Mouse (Mus musculus): ENCODE data around the gene Gas7.

Gas7 gene

DNA sequence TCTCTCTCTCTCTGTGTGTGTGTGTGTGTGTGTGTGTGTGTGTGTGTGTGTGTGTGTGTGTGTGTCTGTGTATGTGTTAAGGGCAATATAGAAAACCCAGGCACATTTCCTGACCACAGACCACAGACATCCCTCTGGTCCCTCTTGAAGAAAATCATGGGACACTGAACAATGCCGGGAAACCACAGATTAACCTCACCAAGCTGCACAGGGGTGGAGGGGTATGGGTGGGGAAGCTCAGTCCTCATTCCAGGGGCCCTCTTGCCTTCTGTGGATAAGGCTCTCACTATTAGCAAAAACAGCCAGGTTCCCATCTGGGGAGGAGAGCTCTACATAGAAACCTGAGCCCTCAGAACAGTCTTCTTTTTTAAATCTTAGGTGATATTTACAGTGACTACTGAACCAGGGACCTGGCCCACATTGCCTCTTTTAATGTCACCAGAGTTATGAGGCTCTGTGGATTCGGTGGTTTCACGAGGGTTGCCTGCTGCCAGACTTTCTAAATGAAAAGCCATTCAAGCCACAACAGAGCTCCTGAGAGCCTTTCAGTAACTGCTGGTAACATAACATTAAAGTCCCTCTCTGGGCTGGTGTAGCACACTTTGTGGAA, 178.5 kb downstream of the Gas7 start:
- DNase-seq: no peak

DNA sequence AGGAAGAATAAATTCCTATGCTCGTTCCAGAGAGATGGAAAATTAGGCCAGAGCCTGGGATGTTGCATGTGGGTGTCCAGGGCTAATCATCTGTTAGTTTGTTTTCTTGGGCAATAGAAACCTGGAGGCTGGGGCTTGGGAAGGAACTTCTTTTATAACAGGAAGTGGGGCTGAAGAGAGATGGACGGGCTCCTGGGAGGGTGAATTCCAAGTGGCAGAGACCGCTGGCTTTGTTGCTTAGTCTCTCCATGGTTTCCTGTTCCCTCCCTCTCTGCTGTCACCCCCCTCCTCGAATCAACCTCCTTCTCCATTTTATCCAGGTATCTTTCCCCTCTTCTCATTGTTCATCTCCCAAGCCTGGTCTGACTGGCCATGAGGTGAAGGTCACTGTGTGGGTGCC, 181.0 kb downstream of the Gas7 start:
- peak; percentile 17 for DNase-seq

DNA sequence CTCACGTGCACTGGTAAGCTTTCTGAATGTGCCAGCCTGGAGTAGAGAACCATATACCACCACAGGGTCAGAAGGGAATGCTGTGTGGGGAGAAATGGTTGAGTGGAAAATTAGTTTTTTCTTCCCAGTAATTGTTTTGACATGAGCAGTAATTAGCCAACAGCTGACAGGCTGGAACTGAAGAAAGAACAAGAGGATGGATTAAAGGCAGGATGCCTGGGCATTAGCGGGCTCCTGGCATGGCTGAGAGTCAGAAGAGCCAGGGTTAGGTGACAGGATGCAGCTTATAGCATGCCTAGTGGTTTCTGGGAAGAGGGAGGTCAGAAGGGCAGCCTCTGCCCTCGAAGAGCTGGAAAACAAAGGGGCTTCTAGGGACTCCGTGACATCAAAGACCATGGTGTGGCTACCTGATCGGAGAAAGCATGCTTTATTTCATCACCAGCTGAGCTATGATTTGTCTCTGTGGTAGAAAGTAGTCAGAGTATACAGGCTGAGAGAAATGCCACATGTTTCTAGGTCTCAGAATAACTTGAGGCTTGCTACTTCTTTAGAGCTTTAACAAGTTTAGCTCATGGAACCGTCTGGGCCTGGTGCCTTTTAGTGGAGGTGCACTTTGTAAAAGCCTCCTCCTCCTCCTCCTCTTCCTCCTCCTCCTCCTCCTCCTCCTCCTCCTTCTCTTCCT, 181.8 kb downstream of the Gas7 start:
- DNase-seq: no peak

DNA sequence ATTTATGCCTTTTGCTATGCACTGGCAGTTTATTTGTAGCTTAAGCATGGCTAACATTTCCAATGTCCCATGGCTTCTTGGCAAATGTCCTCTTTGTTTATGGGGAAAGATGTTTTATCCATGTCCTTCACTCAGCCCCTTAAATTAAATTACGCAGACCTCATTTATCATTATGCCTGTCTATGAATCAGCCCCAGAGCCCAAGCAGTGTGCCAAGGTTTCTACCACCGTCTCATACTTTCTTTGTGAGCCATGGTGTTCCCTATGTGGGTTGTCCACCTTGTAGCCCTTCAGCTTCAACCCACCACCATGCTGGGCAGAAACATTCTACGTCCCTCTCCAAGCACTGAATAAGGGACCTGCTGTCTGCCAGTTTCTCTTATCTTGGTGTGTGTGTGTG, 183.2 kb downstream of the Gas7 start:
- no peak for DNase-seq

DNA sequence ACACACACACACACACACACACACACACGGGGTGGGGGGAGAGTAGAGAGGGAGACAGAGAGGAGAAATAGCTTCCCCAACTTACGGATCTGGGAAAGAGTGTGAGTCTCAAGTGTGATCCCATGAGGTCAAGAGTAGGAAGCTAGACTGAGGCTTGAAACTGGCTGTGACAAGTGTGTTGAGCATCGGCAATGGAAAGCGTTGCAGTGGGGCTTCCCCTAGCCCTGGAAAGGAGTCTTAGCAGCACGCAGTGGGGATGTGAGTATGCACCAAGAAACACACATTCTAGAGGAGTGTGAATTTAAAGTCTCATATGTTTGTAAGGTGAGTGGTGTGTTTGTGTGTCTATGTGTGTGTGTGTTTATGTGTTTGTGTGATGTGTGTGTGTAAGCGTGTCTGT, 185.1 kb downstream of the Gas7 start:
- no peak for DNase-seq

DNA sequence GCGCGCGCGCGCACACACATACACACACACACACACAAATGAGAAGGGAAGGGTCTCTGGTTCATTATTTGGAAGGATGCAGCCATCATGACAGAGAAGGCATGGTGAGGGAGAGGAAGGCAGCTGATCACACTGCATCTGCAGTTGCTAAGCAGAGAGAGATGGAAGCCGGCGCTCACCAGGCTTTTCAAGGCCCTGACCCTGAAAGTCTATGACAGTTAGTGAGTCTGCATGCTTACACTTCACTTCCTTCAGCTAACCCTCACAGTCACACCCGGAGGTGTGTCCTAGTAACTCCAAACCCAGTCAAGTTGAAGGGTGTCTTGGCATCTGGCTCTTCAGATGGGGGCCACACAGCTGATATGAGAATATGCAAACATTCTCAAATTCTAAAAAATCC, 187.2 kb downstream of the Gas7 start:
- no peak for DNase-seq

DNA sequence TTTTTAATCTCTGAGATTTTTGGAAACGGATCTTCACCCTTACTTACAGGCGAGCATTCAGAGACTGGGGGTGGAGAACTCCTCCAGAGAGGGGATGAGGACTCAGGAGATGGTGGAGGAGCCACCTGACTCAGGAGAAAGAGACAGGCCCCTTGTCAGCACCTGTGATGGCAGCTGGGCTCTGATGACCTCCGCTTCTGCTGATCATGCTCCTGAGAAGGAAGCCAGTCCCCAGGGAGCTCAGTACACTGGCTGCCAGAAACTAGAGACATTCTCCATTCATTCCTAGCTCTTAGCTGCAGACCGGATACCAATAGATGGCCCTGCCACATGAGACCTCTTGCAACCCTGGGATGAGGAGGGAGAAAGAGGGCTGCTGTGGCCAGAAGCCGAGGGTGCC, 187.6 kb downstream of the Gas7 start:
- DNase-seq: no peak

DNA sequence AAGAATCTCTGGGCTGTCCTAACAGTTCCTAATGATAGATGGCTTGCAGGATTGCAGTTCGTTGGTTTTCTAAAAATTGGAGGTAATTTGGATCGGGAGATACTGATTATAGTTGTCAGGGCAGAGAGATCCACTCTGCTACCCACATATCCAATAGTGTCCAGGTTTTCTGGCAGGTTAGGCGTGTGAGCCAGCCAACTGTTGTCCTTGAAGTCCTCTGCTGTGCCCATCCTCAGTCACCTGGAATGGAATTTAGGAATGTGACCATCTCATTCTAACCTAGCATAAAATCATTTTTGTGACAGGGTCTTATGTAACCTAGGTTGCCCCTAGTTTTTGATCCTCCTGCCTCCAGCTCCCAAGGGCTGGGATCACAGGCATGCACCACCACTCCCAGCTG, 188.2 kb downstream of the Gas7 start:
- DNase-seq: no peak

DNA sequence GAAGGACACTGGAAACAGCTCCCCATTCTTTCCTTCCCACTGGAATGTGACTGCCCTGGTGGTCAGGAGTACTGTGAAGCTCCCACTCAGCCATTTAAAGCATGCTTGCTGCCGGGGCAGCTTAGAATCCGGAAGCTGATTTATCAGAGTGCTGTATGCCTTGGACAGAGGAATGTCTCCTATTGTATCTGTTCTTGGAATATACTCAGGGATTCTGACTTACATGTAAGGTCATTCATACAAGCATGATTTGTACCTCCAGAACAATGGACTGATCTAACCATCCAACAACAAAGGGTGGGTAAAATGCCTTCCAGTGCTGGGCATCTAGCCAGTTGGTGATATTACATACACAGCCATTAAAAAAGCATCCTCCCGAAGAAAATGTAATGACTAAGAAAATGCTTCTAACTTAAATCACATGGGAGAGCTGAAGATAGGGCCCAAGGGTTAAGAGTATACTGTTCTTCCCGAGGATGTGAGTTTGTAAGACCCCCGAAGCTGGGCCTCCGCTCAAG, 189.5 kb downstream of the Gas7 start:
- DNase-seq: no peak

DNA sequence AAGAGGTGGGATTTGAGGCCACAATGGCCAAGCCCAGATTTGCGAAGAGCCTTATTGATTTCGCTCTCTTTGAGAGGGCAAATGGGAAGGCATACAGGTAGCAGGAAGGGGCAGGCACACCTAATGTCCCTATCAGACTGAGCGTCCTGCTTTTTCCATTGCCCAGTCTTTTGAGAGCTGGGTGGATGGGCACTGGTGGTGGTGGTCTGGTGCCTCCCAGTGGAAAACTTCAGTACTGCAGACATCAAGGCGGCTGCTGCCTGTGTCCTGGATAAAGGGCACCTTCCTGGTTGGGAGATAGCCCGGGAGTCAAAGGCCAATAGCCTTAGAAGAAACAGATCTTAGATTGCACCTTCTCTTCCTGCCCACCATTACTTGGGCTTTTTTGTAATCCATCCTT, 192.5 kb downstream of the Gas7 start:
- DNase-seq: peak; percentile 87

DNA sequence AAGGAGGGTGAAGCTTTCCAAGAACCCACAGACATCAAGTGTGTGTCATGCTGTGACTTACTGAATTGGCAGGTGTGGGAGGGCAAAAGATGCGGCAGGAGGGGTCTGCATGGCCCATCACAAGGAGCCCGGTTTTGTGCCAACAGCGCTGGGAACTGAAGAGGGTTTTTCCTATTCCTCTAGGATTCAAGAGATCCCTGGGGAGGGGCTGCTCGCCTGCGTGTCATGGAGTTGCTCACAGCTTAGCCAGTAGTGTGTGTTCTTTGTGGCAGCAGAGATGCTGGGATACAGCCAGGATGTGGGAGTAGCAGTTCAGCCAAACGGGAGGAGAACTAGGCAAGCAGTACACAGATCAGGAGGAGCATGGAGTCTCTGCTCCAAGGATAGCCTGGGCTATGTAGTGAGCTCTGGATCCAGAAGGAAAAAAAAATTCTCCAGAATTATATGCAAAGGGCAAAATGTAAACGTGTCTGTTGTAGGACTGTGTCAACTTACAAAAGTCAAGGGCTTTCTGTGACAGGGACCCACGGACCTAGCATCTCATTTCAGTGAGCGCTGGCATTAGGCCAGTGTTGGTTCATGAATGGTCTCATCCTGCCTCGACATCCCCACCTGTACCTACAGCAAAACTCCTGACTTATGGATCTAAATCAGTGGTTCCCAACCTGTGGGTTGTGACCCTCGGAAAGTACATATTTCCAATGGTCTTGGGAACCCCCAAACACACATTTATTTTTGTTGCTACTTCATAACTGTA, 193.6 kb downstream of the Gas7 start:
- DNase-seq: no peak

DNA sequence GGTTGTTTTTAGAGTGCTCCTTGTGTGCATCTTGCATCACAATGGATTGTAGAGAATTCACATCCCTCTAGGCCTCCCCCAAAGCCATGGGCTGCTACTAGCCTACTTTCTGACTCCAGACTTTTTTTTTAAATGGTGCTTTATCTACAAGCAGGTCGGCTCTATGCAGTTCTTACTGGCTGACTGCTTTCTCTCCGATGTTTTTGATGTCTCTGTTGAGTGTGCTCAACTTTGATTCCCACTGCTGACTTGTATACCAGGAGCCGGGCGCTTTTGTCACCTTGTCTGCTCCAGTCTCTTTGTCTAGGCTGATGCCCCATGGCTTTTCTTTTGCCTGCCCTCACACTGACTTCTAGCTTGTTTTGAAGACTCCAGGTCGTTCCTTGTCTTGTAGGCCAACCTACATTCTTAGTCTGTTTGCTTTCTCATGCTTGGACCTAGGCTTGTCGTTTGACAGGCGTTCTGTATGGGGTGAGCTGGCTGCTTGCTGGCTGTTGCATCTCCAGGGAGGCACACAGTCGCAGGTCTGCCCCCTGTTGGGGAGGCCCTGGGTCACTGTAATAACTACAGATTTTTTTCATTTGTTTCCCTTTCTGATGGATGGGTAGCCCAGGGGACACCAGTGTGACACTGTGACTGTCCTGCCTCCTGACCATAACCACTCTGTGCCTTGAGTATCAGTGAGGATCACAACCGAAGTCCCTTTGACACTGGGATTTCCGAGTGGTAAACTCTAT, 194.9 kb downstream of the Gas7 start:
- peak; percentile 8 for DNase-seq

DNA sequence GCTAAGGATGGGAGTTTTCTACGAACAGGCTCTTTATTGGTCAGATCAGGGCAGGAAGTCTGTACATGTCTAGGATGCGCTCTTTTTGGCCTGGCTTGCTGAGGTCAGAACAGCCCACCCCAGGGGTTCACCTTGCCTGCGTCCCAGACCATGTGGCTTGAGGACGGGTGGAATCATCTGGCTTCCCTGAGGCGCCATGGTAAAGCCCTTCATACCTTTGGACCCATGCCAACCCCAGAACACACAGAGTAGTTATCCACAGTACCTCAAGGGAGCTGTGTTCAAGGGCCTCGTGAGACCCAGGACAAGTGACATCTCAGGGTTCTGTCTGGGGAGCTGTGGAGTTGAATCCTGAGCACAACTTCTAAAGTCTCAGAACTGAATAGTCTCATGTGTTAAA, 196.5 kb downstream of the Gas7 start:
- DNase-seq: no peak

DNA sequence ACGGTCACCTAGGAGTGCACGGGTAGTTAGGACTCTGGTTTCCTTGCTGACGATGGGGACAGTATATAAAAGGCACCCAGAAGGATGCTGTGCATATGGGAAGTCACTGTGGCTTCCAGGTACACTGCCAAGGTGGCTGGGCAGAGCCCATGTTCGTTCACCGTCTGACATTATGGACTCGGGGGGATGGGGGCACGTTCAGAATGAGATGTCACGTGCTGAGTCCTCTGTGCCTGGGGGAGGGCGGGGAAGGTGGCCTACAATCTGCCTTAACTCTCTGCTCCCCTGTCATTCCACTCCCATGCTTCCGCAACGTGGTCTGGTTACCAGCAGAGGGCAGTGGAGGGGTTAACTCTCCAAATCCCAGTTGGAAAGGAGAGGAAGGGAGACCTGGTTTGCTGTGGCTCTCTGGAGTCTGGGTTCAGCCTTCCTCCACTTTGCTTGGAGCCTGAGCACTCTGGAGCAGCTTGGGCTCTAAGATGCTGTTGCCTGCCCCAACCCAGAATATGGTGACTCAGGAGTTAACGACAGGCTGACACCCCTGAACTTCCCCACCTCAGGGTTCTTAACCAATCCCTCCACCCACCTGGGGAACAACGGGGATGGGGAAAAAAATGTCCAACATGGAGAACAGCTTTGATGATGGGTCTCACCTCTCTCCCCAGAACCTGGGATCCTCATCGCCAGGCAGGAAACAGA, 197.1 kb downstream of the Gas7 start:
- no peak for DNase-seq

DNA sequence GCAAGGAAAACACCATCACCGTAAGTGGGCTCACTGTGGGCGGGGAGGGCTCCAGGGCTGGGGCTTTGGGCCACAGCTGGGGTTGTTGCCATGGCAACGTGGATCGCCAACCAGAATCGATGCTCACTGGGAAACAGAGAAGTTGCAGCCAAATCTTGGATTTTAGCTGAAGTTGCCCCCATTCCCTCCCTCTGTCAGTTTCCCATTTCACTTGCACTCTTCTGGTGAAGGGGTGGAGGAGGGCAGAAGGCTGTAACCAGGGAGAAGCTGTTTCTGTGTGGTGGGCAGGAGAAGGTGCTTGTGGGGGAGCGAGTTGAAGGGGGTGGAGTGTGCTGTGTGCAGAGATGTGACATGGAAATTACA, 197.6 kb downstream of the Gas7 start:
- DNase-seq: no peak

DNA sequence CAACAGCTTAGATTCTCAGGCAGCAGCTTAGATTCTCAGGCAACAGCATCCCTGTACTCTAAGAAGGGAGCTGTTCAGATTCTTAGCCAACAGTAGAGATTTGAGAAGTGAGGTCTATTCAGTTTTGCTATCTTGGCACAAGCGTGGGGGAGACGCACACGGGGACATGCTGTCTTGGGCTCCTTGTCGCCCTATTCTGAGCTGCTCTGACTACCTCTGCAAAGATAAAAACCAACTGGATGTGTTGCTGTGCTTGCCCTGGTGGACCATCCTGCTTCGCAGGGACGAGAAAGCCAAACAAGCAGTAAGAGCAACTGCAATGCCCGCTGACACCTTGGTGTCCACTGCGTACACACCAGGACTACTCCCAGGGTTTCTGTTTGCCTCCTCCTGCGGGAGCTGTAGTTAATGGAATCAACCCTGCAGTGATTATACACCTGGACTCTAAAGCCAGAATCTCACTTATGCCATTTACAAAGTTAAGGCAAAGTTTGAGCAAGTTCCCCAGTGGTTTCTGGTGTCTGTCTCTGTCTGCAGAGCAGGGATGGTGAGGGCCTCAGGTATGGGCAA, 198.4 kb downstream of the Gas7 start:
- no peak for DNase-seq

DNA sequence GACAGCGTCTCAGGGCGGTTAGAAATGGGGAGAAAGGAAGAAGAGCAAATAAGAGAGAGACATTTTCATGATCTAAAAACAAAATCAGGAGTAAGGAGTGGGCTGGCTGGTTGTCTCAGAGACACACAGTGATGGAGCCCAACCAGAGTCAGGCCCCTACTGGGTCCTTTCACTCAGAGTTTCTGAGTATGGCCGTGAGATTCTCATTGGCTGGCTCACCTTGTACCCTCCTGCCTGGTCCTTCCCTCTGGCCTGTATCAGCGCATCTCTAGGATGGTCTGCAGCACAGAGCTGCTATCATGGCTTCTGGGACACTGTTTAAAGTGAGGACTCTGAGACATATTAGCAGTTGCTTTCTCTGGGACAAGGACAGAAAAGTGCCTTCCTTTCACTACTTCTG, 199.3 kb downstream of the Gas7 start:
- DNase-seq: no peak

DNA sequence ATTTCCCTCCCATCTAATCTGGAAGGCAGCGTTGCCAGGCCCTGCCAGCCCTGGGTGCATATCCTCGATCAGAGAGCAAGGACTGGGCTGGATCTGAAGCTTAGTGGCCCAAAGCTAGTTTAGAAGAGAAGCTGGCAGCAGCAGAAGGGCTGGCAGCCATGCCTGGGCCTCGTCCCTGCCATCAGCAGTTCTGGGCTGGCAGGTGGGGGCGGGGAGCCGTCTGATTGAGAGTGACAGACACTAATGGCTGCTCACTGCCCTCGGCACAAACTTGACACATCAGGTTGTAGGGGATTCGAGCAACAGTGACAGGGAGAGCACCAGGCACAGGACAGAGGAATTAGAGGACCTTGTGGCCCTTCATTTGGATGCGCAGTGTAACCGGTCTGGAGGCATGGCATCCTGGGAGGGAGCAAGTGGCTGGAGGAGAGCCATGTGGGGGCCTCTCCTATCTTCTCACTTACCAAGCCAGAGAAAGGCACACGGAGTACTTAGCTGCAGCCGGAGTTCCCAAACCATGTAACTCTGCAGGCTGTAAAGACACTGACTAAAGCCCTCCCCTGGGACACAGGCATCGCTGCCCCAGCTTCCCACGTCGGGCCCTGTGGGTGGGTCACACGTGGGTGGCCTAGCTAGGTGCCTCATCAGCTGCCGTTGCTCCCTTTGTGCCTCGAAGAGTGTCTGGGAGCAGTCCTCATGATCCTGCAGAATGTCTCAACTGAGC, 200.2 kb downstream of the Gas7 start:
- DNase-seq: no peak

DNA sequence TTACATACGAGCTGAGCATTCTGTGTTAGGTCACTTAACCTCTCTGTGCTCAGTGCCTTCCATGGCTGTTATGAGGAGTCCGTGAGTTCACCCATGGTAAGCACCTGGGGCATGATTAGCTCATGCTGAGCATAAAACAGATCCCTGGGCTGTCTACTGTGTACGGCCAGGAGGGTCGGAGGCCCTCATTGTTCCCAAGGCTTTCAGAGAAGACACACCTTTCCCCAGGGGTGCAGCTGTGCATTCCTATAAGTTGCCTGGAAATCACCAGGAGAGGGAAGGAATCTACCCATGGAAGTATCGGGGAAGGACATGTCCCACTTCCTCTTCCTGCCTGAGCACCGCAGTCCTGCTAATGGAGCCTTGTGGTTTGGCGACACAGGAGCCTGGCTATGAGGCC, 201.1 kb downstream of the Gas7 start:
- no peak for DNase-seq

DNA sequence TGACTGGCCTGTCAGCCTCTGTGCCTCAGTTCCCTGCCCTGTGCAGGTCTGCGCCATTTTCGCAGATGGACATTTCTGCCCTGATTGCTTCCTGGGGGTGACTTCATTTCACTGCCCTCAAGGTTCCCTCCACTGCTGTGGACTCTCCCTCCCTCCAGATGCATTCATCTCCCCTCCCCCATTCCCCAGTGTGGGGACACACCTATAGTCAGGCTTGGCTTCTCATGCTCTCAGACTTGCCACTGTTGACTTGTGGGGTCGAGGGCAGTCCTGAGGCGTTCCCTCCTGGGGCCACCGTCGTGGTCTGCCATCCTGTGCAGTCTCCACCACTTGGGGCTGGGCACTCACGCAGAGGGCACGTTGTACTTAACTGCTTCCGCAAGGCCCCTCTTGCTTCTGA, 201.6 kb downstream of the Gas7 start:
- DNase-seq: no peak

DNA sequence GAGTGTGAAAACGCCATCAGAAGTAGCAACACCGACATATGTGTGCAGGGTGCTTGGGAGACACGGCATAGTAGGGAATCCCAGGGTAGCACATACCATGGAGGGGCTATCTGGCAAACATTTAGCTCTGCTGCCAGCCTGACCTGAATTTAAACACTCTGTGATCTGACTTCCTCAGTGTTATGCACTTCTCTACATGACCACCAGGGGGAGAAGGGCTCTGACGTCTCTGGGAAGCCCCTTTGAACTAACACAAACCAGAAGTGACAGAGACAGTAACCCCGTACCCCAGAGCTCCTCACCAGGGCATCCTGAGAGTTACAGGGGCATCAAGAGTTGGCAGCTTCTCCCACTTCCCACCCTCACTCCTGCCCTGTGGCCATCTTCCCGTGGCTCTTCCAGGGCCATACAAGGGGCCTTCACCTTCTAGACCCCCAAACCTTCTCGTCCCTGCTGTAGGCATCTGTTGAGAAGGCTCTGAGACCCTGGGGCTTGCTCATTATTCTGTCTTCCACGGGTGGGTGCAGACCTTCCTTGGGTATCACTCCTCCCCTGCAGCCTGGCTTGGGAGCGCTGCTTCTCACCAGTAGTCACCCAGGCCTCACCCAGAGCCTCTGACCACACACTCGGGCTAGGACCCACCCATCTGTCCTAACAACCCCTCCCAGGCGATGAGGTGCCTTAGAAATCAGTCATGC, 202.6 kb downstream of the Gas7 start:
- peak; percentile 64 for DNase-seq
